Mouse (Mus musculus): ENCODE measurements around the gene Arl6ip4. TPM values are rescaled to one million over a fixed set of nuclear protein-coding genes. Genes with fewer than 3 reads are reported as not detected.

The Arl6ip4 gene
- total and polyA plus RNA-seq, 2 experiments = 19.3 to 23.6 TPM

DNA sequence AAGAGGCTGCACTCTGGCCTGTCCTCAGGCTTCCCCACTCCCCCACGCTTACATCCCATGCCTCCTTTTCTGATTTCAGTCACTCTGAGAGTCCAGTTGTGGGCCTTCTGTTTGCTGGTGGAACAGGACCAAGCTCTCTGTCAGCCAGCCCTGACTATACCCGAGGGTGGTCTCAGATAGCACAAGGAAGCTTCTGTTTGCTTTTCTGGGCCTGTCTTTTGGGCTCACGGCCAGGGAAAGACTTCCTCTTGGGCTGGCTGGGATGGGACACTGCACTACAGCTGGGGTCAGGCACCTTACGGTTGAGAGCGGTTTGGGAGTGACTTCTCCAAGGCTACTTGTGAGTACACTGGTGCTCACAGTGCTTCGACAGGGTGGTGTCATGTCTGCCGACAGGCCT is 22.2 kb downstream of the Arl6ip4 start:
- Histone ChIP-seq H3K79me2 (ENCODE audit: control insufficient read depth, insufficient read depth, low read length) (no peaks in the 10 kb centered on the region), H3K4me1 (ENCODE audit: control insufficient read depth, insufficient read depth, low read length) (no peaks in the 10 kb centered on the region), H3K9ac (ENCODE audit: low read depth, low read length) (no peak overlapping the region), H3K27me3 (ENCODE audit: control insufficient read depth, insufficient read depth, low read length) (no peaks in the 10 kb centered on the region), H3K36me3 (ENCODE audit: control insufficient read depth, insufficient read depth, low read length) (peaks cover 8% of the 10 kb centered on the region), H3K27ac (replicated peaks; ENCODE audit: insufficient read depth, low read depth, low read length) (no peak overlapping the region), H3K4me3 (ENCODE audit: insufficient read depth, low read depth, low read length) (no peak overlapping the region)
- 73% methylated on average over 7 of the region's 7 CpGs for WGBS
- DNase-seq (ENCODE audit: extremely low read depth, low read depth, low spot score) = peak; percentile 22
- no peak for TF ChIP-seq POLR2A (IDR thresholded peaks at IDR 0.05; ENCODE audit: extremely low read depth, insufficient read depth, low read length)
- TF ChIP-seq CTCF (IDR thresholded peaks at IDR 0.05; ENCODE audit: low read depth, low read length) = no peak

DNA sequence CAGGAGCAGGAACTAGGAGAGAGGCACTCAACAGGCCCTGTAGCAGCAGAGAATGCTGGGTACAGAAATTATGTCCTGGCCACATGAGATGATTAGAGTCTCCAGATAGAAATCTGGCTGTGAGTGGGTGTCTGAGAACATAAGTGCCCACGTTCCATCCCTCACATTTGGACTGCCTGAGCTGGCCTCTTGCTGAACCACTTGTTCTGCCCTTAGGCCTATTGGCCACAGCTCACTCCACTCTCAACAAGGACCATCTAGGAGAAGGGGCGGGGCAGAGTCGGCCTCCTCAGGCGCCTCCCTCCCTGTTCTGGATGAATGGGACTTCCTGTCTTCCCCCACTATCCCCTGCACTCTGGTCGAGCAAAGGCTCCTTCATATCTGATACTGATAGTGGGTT is 33.1 kb downstream of the Arl6ip4 start:
- no peak for DNase-seq (ENCODE audit: extremely low read depth, low read depth, low spot score)
- no peak for TF ChIP-seq CTCF (IDR thresholded peaks at IDR 0.05; ENCODE audit: low read depth, low read length)
- no peak for TF ChIP-seq POLR2A (IDR thresholded peaks at IDR 0.05; ENCODE audit: extremely low read depth, insufficient read depth, low read length)
- H3K79me2 ChIP-seq (ENCODE audit: control insufficient read depth, insufficient read depth, low read length) = 0 out of 2 replicates have a peak, but pooled peaks cover 2% of the 10 kb centered on the region
- WGBS = 70% methylated on average over 5 of the region's 5 CpGs
- no peaks in the 10 kb centered on the region for H3K4me1 ChIP-seq (ENCODE audit: control insufficient read depth, insufficient read depth, low read length)
- H3K4me3 ChIP-seq (ENCODE audit: insufficient read depth, low read depth, low read length) = no peak overlapping the region
- no peaks in the 10 kb centered on the region for H3K27me3 ChIP-seq (ENCODE audit: control insufficient read depth, insufficient read depth, low read length)
- no peak overlapping the region for H3K9ac ChIP-seq (ENCODE audit: low read depth, low read length)
- no peak overlapping the region for H3K27ac ChIP-seq (replicated peaks; ENCODE audit: insufficient read depth, low read depth, low read length)
- H3K36me3 ChIP-seq (ENCODE audit: control insufficient read depth, insufficient read depth, low read length) = peaks cover 2% of the 10 kb centered on the region; the same call in 1 of the 2 replicates

DNA sequence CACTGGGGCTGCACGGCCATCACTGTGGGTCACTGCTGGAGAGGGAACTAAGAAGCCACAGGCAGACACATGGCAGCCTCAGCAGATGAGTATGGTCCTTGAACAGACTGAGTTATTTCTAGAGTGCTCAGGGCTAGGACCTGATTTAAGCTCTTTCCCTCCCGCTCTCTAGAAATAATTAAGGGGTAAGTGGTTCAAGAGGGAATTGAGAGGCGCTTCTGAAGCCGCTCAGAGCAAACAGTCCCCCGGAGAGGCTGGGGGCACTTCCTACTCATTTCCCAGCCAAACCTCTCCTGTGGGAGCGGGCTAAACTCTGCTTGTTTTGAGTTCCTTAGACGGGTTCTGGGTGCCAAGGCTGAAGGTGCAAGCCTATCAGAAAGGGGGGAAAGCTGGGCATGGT is 35.0 kb downstream of the Arl6ip4 start:
- WGBS = 98% methylated on average over 7 of the region's 7 CpGs
- no peak for TF ChIP-seq POLR2A (IDR thresholded peaks at IDR 0.05; ENCODE audit: extremely low read depth, insufficient read depth, low read length)

DNA sequence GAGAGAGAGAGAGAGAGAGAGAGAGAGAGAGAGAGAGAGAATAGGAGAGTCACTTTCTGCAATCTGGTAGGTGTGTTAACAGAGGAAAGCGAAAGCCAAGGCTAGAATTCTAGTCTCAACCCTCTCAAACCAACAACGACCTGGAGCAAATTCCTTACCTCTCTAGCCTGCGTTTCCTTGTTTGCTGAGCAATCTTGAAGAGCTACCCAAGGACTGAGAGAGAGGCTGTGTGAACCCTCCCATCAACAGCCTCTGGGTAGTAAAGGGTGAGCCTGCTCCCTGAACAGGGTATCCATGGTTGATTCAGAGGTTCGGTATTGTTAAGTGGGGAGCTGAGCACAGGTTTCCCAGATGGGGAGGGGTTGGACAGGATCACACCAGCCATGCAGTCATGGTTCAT is 36.8 kb downstream of the Arl6ip4 start:
- 82% methylated on average over 4 of the region's 4 CpGs for WGBS
- TF ChIP-seq CTCF (IDR thresholded peaks at IDR 0.05; ENCODE audit: low read depth, low read length) (no peak), POLR2A (IDR thresholded peaks at IDR 0.05; ENCODE audit: extremely low read depth, insufficient read depth, low read length) (no peak)
- H3K79me2 ChIP-seq (ENCODE audit: control insufficient read depth, insufficient read depth, low read length) = peaks cover 2% of the 10 kb centered on the region; the same call in 1 of the 2 replicates
- 0 out of 2 replicates have a peak, but pooled peaks cover 2% of the 10 kb centered on the region for H3K36me3 ChIP-seq (ENCODE audit: control insufficient read depth, insufficient read depth, low read length)
- no peak overlapping the region for H3K27ac ChIP-seq (replicated peaks; ENCODE audit: insufficient read depth, low read depth, low read length)
- H3K27me3 ChIP-seq (ENCODE audit: control insufficient read depth, insufficient read depth, low read length) = no peaks in the 10 kb centered on the region
- no peak overlapping the region for H3K4me3 ChIP-seq (ENCODE audit: insufficient read depth, low read depth, low read length)
- DNase-seq (ENCODE audit: extremely low read depth, low read depth, low spot score) = no peak
- no peaks in the 10 kb centered on the region for H3K4me1 ChIP-seq (ENCODE audit: control insufficient read depth, insufficient read depth, low read length)
- no peak overlapping the region for H3K9ac ChIP-seq (ENCODE audit: low read depth, low read length)

More for the DNA sequence above, 35.0 kb downstream of the Arl6ip4 start:
- Histone ChIP-seq H3K4me1 (ENCODE audit: control insufficient read depth, insufficient read depth, low read length) (no peaks in the 10 kb centered on the region), H3K79me2 (ENCODE audit: control insufficient read depth, insufficient read depth, low read length) (0 out of 2 replicates have a peak, but pooled peaks cover 2% of the 10 kb centered on the region), H3K9ac (ENCODE audit: low read depth, low read length) (no peak overlapping the region), H3K4me3 (ENCODE audit: insufficient read depth, low read depth, low read length) (no peak overlapping the region), H3K36me3 (ENCODE audit: control insufficient read depth, insufficient read depth, low read length) (0 out of 2 replicates have a peak, but pooled peaks cover 2% of the 10 kb centered on the region), H3K27ac (replicated peaks; ENCODE audit: insufficient read depth, low read depth, low read length) (no peak overlapping the region), H3K27me3 (ENCODE audit: control insufficient read depth, insufficient read depth, low read length) (no peaks in the 10 kb centered on the region)
- no peak for DNase-seq (ENCODE audit: extremely low read depth, low read depth, low spot score)

DNA sequence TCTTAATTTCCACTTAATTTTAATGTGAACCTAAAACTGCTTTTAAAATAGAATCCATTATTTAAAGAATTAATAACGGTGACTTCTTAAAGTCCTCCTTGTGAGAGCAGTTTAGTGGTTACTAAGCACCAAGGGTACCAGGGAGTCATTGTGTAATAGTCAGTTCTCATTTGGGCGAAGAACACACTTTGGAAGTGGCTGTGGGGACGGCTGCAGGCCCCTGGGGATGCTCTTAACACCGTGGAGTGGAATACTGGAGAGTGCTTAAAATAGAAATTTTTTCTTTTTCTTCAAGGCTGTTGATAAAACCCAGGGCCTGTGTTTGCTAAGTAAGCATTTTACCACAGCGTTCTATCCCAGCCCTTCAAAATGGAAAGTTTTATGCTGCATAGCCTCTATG is 40.1 kb downstream of the Arl6ip4 start:
- Histone ChIP-seq H3K4me3 (ENCODE audit: insufficient read depth, low read depth, low read length) (no peak overlapping the region), H3K79me2 (ENCODE audit: control insufficient read depth, insufficient read depth, low read length) (peaks cover 4% of the 10 kb centered on the region; the same call in 1 of the 2 replicates), H3K27me3 (ENCODE audit: control insufficient read depth, insufficient read depth, low read length) (no peaks in the 10 kb centered on the region), H3K9ac (ENCODE audit: low read depth, low read length) (no peak overlapping the region), H3K27ac (replicated peaks; ENCODE audit: insufficient read depth, low read depth, low read length) (no peak overlapping the region), H3K36me3 (ENCODE audit: control insufficient read depth, insufficient read depth, low read length) (0 out of 2 replicates have a peak, but pooled peaks cover 2% of the 10 kb centered on the region), H3K4me1 (ENCODE audit: control insufficient read depth, insufficient read depth, low read length) (no peaks in the 10 kb centered on the region)
- TF ChIP-seq POLR2A (IDR thresholded peaks at IDR 0.05; ENCODE audit: extremely low read depth, insufficient read depth, low read length) (no peak), CTCF (IDR thresholded peaks at IDR 0.05; ENCODE audit: low read depth, low read length) (no peak)
- DNase-seq (ENCODE audit: extremely low read depth, low read depth, low spot score) = no peak
- 81% methylated on average over 5 of the region's 5 CpGs for WGBS

DNA sequence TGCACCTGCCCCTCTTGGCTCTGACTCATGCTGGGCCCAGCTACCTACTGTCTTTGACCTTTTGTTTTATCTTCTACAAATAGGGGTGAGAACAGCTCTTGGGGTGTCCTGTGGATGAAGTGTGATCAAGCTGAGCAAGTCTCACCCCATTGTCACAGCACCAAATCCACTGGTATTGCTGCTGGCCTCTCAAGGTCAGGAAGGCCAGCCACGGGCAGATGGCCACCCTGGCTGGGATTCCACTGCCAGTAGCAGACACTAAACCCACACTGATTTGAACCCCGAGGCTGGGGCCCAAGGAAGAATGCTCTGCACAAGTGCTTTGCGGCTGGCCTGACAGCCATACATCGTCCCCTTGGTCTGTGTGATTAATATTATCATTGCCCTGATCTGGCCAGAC is 42.4 kb downstream of the Arl6ip4 start:
- Histone ChIP-seq H3K36me3 (ENCODE audit: control insufficient read depth, insufficient read depth, low read length) (no peaks in the 10 kb centered on the region), H3K4me3 (ENCODE audit: insufficient read depth, low read depth, low read length) (no peak overlapping the region), H3K27ac (replicated peaks; ENCODE audit: insufficient read depth, low read depth, low read length) (no peak overlapping the region), H3K9ac (ENCODE audit: low read depth, low read length) (no peak overlapping the region), H3K4me1 (ENCODE audit: control insufficient read depth, insufficient read depth, low read length) (no peaks in the 10 kb centered on the region), H3K79me2 (ENCODE audit: control insufficient read depth, insufficient read depth, low read length) (peaks cover 2% of the 10 kb centered on the region; the same call in 1 of the 2 replicates), H3K27me3 (ENCODE audit: control insufficient read depth, insufficient read depth, low read length) (no peaks in the 10 kb centered on the region)
- no peak for DNase-seq (ENCODE audit: extremely low read depth, low read depth, low spot score)
- 69% methylated on average over 4 of the region's 4 CpGs for whole genome bisulfite sequencing
- TF ChIP-seq CTCF (IDR thresholded peaks at IDR 0.05; ENCODE audit: low read depth, low read length) (no peak), POLR2A (IDR thresholded peaks at IDR 0.05; ENCODE audit: extremely low read depth, insufficient read depth, low read length) (no peak)

Data from liver, adult 2 months (tissue).